Mouse (Mus musculus) cortical plate, adult 2 months (tissue): Measurements from ENCODE around the gene Mmp14.

Experiments
- CTCF ChIP-seq: fragments of 200-500 bp; IDR thresholded peaks from 2 replicates; pipeline ENCODE4 v1.5.1; 2011; ENCODE audit warnings: mild to moderate bottlenecking, control low read depth, low read length; ENCODE audit not compliant: insufficient read depth; ENCODE audit errors: extremely low read depth
- POLR2A ChIP-seq: fragments of 200-500 bp; IDR thresholded peaks from 2 replicates; pipeline ENCODE4 v1.6.1; 2011; ENCODE audit warnings: mild to moderate bottlenecking, low read length, control low read depth; ENCODE audit not compliant: insufficient read depth; ENCODE audit errors: extremely low read depth

- TF ChIP-seq CTCF (no peak), POLR2A (no peak)
Observed at GRCm38 (mm10) chr14:54394309-54394708, 37.1 kb upstream of the Mmp14 start.
